Mouse (Mus musculus) CH12.LX (cell line): ENCODE measurements around the gene Arl8a.

Experiments used
- BHLHE40 ChIP-seq: IDR thresholded peaks from 2 replicates; pipeline ENCODE4 v1.6.1; 2011; ENCODE audit warnings: mild to moderate bottlenecking, low read depth, low read length, improper control_type of control experiment
- CHD1 ChIP-seq: IDR thresholded peaks from 2 replicates; pipeline ENCODE4 v1.6.1; 2012; ENCODE audit warnings: low read depth, low read length, improper control_type of control experiment, inconsistent platforms
- CTCF ChIP-seq, 2 experiments: IDR thresholded peaks in 1 of 2; conservative IDR thresholded peaks in 1 of 2; 2 replicates each; pipeline ENCODE4 v1.5.1; 2011 to 2012; ENCODE audit warnings: low read depth in 2 of 2, low read length in 2 of 2, improper control_type of control experiment in 1 of 2, inconsistent platforms in 1 of 2, mild to moderate bottlenecking in 1 of 2, moderate library complexity in 1 of 2
- EP300 ChIP-seq: IDR thresholded peaks from 2 replicates; pipeline ENCODE4 v1.6.1; 2011; ENCODE audit warnings: low read length, improper control_type of control experiment
- HCFC1 ChIP-seq: IDR thresholded peaks from 2 replicates; pipeline ENCODE4 v1.6.1; 2012; ENCODE audit warnings: low read depth, mild to moderate bottlenecking, inconsistent platforms, low read length, improper control_type of control experiment
- MAX ChIP-seq: IDR thresholded peaks from 2 replicates; pipeline ENCODE4 v1.6.1; 2011; ENCODE audit warnings: low read length, improper control_type of control experiment
- POLR2A ChIP-seq: IDR thresholded peaks from 2 replicates; pipeline ENCODE4 v1.6.1; 2011; ENCODE audit warnings: low read depth, mild to moderate bottlenecking, improper control_type of control experiment, low read length
- TBP ChIP-seq: conservative IDR thresholded peaks from 2 replicates; pipeline ENCODE4 v1.6.1; 2011; ENCODE audit warnings: low read depth, low read length, improper control_type of control experiment
- TCF12 ChIP-seq: IDR thresholded peaks from 2 replicates; pipeline ENCODE4 v1.6.1; 2014; ENCODE audit warnings: low read depth, mild to moderate bottlenecking, inconsistent platforms, low read length, improper control_type of control experiment
- USF2 ChIP-seq: conservative IDR thresholded peaks from 2 replicates; pipeline ENCODE4 v1.6.1; 2011; ENCODE audit warnings: low read depth, low read length, improper control_type of control experiment
- ZKSCAN1 ChIP-seq: IDR thresholded peaks from 2 replicates; pipeline ENCODE4 v1.6.1; 2012; ENCODE audit warnings: low read depth, inconsistent platforms, low read length, improper control_type of control experiment, borderline replicate concordance

DNA sequence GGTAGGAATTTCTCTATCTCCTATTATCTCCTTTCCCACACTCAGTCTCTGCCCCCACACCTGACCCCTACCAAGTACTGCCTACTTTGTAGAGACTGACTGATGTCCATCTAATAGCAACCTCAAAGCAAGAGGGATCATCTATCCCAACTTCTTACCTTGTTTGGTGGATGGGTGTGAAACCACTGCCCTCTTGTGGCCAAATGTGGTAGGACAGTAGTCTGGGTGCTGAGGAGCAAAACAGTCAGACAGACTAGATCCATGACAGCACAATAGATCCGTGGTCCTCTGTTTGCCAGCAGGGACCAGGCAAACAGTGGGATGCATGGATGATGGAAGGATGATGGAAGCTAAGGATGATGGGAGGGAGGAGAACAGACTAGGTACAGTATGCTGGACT lies 10.1 kb upstream of the Arl8a start:
- TF ChIP-seq EP300 (no peak), HCFC1 (no peak), TBP (no peak), CHD1 (no peak), USF2 (no peak), CTCF (conservative IDR thresholded peaks at IDR 0.05 in 1 of 2, IDR thresholded peaks at IDR 0.05 in 1 of 2; ENCODE audit: low read depth in 2 of 2, low read length in 2 of 2) (peak; percentile 96 to 97), MAX (no peak), POLR2A (no peak), BHLHE40 (no peak), TCF12 (no peak), ZKSCAN1 (no peak)
